Comparison of ENCODE assay signal across 8 mouse cellular contexts in the genomic region with DNA sequence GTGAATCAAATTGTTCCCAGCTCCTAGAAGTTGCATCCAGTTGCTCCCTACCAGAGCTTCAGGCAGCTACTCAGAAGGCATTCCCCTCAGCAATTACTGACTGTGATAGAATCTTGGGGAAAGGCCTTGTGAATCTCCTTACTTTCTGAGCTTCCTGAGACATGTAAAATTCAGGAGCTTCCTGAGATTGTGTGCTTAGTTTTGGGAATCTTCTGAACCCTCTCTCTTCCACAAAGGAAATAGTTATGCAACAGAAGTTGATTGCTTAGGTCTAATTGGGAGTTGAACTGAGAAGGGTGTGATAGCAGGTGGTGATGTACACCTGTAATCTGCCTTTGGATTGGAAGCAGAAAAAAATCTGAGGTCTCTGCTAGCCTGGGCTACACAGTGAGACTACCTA. TPM values are rescaled to one million over a fixed set of nuclear protein-coding genes. Genes with fewer than 3 reads are reported as not detected.
DNase-seq lines count a peak whose midpoint lies in the region; ATAC-seq and TF ChIP-seq lines count a peak whose summit lies in the region.

TSS of gene Lsm14a (minus strand) at position 101 of the 400 bp plus-strand sequence.

- no peak within 1 kb of the TSS for H3ac ChIP-seq in myocyte (ENCODE audit: control insufficient read depth, insufficient read length)

- no peak for TF ChIP-seq CTCF in left cerebral cortex, adult 2 months (IDR thresholded peaks at IDR 0.05)

- intact Hi-C loops in left cerebral cortex, adult 2 months (cut with DNase I), result no loop called here
- intact Hi-C loops in left cerebral cortex, postnatal 14 days (cut with DNase I), result no loop called here

- peaks cover 19% of the 10 kb centered on the region for H3K79me2 ChIP-seq in myocyte (ENCODE audit: control insufficient read depth, insufficient read depth)

- no peaks in the 10 kb centered on the region for H3K9me3 ChIP-seq in embryonic facial prominence, embryonic 10.5 days
- no peaks in the 10 kb centered on the region for H3K9me3 ChIP-seq in heart, embryonic 13.5 days

- no peak within 1 kb of the TSS for H3K9ac ChIP-seq in heart, embryonic 13.5 days

- DNase-seq in left cerebral cortex, adult 2 months (ENCODE audit: extremely low spot score in 1 of 2, low spot score in 2 of 2), result no peak
- no peak for DNase-seq in left cerebral cortex, adult 9 months (ENCODE audit: low spot score in 2 of 2)
- DNase-seq in embryonic facial prominence, embryonic 10.5 days (ENCODE audit: low spot score), result no peak
- DNase-seq in left cerebral cortex, postnatal 14 days (ENCODE audit: low spot score in 2 of 2), result no peak
- no peak for DNase-seq in cerebellum, postnatal 14 days
- DNase-seq in kidney, adult 9 months, result no peak

- no peak within 1 kb of the TSS for H3K27ac ChIP-seq in left cerebral cortex, adult 2 months
- no peak within 1 kb of the TSS for H3K27ac ChIP-seq in embryonic facial prominence, embryonic 10.5 days (replicated peaks)
- no peak within 1 kb of the TSS for H3K27ac ChIP-seq in heart, embryonic 13.5 days (replicated peaks)

- no peak for TF ChIP-seq POLR2A in myocyte (IDR thresholded peaks at IDR 0.05; ENCODE audit: insufficient read length, low read depth)

- H3K4me2 ChIP-seq in heart, embryonic 13.5 days, result no peak within 1 kb of the TSS
- no peak within 1 kb of the TSS for H3K4me2 ChIP-seq in myocyte (ENCODE audit: low read depth)

- no peak within 1 kb of the TSS for H3K4me3 ChIP-seq in left cerebral cortex, adult 2 months
- no peak within 1 kb of the TSS for H3K4me3 ChIP-seq in embryonic facial prominence, embryonic 10.5 days
- no peak within 1 kb of the TSS for H3K4me3 ChIP-seq in heart, embryonic 13.5 days
- H3K4me3 ChIP-seq in myocyte, result no peak within 1 kb of the TSS

- H3K4me1 ChIP-seq in embryonic facial prominence, embryonic 10.5 days, result peaks cover 14% of the 10 kb centered on the region
- H3K4me1 ChIP-seq in heart, embryonic 13.5 days, result peaks cover 13% of the 10 kb centered on the region

- H3K27me3 ChIP-seq in embryonic facial prominence, embryonic 10.5 days (replicated peaks; ENCODE audit: low read depth, poor library complexity, severe bottlenecking), result no peaks in the 10 kb centered on the region
- H3K27me3 ChIP-seq in heart, embryonic 13.5 days (replicated peaks), result no peaks in the 10 kb centered on the region
- H3K27me3 ChIP-seq in myocyte (ENCODE audit: control insufficient read depth, insufficient read depth, insufficient read length), result no peaks in the 10 kb centered on the region

- ATAC-seq in heart, embryonic 13.5 days (ENCODE audit: extremely low read depth, insufficient number of reproducible peaks, low FRiP score, low TSS enrichment), result no peak

- H3K36me3 ChIP-seq in embryonic facial prominence, embryonic 10.5 days (replicated peaks), result no peaks in the 10 kb centered on the region
- H3K36me3 ChIP-seq in heart, embryonic 13.5 days, result no peaks in the 10 kb centered on the region
- no peaks in the 10 kb centered on the region for H3K36me3 ChIP-seq in myocyte (ENCODE audit: control insufficient read depth, insufficient read depth)

TF ChIP-seq in myocyte, 11 proteins besides CTCF, POLR2A, EP300 and RAD21:
- no peak for TF ChIP-seq MYOD1 (IDR thresholded peaks at IDR 0.05; ENCODE audit: control insufficient read depth in 1 of 3, insufficient read length in 2 of 3, low read depth in 2 of 3)
- TF ChIP-seq POLR2AphosphoS2 (IDR thresholded peaks at IDR 0.05; ENCODE audit: insufficient read length, low read depth), result no peak

RNA-seq across cellular contexts. Expression of gene Lsm14a, which starts in this region (rescaled TPM):
- total RNA-seq in left cerebral cortex, adult 2 months (2021), result 10 to 100 TPM; 78.4 to 92.0 TPM
- 87.5 and 92.9 TPM in 2 replicates for polyA plus RNA-seq in embryonic facial prominence, embryonic 10.5 days (2016; fragmentation: Nextera tagmentation; extraction: Ambion mirVana)
- polyA plus RNA-seq in heart, embryonic 13.5 days (2015; fragmentation: Nextera tagmentation; extraction: Ambion mirVana), result 59.2 and 63.0 TPM in 2 replicates
- total RNA-seq in left cerebral cortex, postnatal 14 days (2021), result 10 to 100 TPM; 70.2 to 72.7 TPM
- 69.3 TPM for polyA plus RNA-seq in myocyte (2012; fragmentation: generic; extraction: Trizol)
